Mouse (Mus musculus): ENCODE measurements around the gene Abhd5.

GRCm38 (mm10) chr9:122337510-122337931 lies 13.9 kb upstream of the Abhd5 start:
- no peak for TF ChIP-seq CTCF (IDR thresholded peaks at IDR 0.05; ENCODE audit: low read depth)
- TF ChIP-seq EP300 (IDR thresholded peaks at IDR 0.05; ENCODE audit: low read depth), result no peak

All from liver, postnatal 0 days (tissue).